Mouse (Mus musculus) v-Abl transformed pro-B cells (cell line): ENCODE data around the gene Esp4.
"Not testable (repeated sequence)": the region's sequence is repeated elsewhere in the genome, so short reads cannot be mapped to it uniquely, and the experiment has no call there.

Experiments used
- in situ Hi-C, 2 experiments: fragments of 400-800 bp; cut with MboI; formaldehyde crosslinking; loops; one replicate each; pipeline ENCODE4 v1.15.1; 2025; ENCODE audit not compliant: unreplicated experiment in 2 of 2

The Esp4 gene

DNA sequence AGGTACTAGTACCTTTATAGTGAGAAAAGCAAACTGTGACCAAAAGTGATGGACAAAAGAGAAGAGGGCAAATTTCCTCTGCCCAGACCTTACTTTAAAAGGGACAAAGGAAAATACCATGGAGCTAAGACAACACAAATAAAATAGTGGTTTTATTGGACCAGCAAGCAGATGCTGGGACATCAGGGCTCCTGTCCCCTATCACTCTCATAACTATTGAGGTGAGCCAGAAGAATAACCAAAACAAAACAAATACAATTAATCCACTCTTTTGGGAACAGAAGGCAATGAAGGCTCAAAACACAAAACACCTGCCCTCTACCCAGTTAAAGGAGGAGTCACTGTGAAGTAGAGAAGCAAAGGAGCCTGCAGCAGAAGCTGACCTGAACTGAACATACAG is at the start of gene Esp4:
Esp4 (plus strand) TSS at position 301 of the 400 bp plus-strand sequence.
- in situ Hi-C loops, result no loop called here

DNA sequence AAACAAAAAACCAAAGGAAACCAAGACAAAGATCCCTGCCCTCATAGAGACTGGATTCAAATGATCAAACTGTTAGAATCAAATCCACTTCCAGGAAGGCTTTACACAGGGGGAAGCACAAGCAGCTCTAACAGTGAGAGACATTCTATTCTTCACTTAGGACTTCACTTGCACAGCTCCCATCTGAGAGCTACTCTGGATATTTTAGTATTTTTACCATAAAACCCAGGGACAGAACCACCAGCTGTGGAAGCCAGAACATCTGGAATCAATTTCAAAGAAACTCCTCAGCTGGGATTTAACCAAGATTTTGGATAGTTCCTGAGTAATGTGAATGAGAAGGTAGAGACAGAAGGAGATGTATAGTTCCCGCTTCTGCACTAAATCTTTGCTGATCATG is 44.9 kb upstream of the Esp4 start:
- in situ Hi-C loops, result no loop called here

DNA sequence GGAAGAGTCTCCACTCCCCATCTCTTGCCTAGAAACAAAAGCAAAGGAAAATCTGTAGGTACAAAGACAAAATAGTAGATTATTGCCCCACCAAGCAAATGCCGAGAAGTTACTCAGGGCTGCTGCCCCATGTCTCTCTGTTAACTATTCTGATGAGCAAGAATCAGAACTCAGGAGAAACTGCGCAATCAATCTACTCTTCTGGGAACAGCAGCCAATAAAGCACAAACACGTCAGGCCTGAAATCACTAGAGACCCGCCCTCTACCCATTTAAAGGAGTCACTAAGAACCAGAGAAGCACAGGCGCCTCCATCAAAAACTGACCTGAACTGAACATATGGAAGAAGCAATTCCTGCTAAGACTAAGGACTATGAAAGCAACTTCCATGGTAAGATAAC is 37.2 kb upstream of the Esp4 start, which contains the start of gene Esp6:
Esp6 (plus strand) TSS at position 301 of the 400 bp plus-strand sequence.
- in situ Hi-C loops, result no loop called here

DNA sequence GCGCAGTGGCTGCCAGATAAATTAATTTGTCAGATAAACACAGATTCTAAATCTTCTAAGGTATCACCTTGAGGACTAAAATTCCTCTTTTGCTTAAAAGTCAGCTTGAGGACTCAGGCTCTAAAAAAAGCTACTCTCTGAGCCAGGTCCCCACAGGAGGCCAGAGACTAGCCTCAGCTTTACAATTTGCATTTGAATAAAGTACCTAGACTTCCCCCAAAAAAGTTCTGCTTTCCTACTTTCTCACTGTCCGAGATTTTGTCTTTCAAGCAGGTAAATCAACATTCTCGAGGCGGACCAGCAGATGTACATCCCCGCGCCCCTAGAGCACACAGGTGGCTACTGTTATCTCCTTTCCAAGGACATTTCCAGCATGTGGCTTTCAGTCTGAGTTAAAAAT is 14.5 kb upstream of the Esp4 start:
- in situ Hi-C loops, result not testable (repeated sequence)

DNA sequence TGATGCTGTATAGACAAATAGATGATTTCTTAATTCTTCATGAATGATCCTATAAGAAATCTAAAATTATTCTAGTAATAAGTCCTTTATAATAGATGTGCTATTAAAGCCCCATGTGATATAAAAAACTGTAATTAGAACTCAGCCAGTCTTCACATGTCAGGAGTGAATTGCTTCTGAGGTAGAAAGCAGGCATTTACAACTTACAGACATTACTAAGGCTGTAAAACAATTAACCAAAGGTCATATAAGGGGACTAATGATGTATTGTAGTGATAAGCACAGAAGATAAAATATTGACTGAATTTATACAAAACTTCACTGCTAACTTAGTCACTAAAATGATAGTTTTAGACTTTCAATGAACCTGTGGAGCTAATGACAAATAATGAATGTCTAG is 7.1 kb upstream of the Esp4 start:
- in situ Hi-C loops, result no loop called here

DNA sequence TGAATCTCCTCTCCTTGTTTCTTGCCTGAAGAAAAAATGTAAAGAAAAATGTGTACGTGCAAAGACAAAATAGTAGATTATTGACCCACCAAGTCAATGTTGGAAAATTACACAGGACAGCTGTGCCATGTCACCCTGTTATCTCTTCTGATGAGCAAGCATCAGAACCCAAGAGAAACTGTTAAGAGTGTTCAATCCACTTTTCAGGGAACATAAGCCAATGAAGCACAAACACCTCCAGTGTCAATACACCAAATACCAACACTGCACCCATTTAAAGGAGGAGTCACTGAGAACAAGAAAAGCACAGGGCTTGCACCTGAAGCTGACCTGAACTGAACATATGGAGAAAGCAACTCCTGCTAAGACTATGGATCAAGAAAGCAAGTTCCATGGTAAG is 33.4 kb downstream of the Esp4 start, which contains the start of gene Esp3:
Esp3 (plus strand) TSS at position 301 of the 400 bp plus-strand sequence.
- in situ Hi-C loops, result not testable (repeated sequence)
